Mouse (Mus musculus) hindbrain, embryonic 12.5 days (tissue): ENCODE data around the gene Gm5767. TPM values are rescaled to one million over a fixed set of nuclear protein-coding genes. Genes with fewer than 3 reads are reported as not detected.

ENCODE experiments used
- ATAC-seq: fragments of 200-750 bp; cut with Nextera tagmentation; 2 replicates; pipeline ENCODE4 v1.8.0; 2017; ENCODE audit warnings: moderate TSS enrichment; ENCODE audit not compliant: low FRiP score
- H3K27ac ChIP-seq: fragments of 300-500 bp; sonication (generic); 2 replicates; pipeline ENCODE4 v1.5.1; 2016; ENCODE audit warnings: mild to moderate bottlenecking
- H3K27me3 ChIP-seq: fragments of 300-500 bp; sonication (generic); 2 replicates; pipeline ENCODE4 v1.6.1; 2016; ENCODE audit warnings: mild to moderate bottlenecking
- H3K36me3 ChIP-seq: fragments of 300-500 bp; sonication (generic); 2 replicates; pipeline ENCODE4 v1.6.1; 2016; ENCODE audit warnings: mild to moderate bottlenecking
- H3K4me1 ChIP-seq: fragments of 300-500 bp; sonication (generic); 2 replicates; pipeline ENCODE4 v1.6.1; 2016
- H3K4me2 ChIP-seq: fragments of 300-500 bp; sonication (generic); replicated peaks from 2 replicates; pipeline ENCODE4 v1.6.1; 2016; ENCODE audit warnings: mild to moderate bottlenecking
- H3K4me3 ChIP-seq: fragments of 300-500 bp; sonication (generic); 2 replicates; pipeline ENCODE4 v1.5.1; 2016; ENCODE audit warnings: mild to moderate bottlenecking
- H3K9ac ChIP-seq: fragments of 300-500 bp; sonication (generic); 2 replicates; pipeline ENCODE4 v1.6.1; 2016; ENCODE audit warnings: mild to moderate bottlenecking, moderate library complexity
- H3K9me3 ChIP-seq: fragments of 300-500 bp; sonication (generic); replicated peaks from 2 replicates; pipeline ENCODE4 v1.6.1; 2016; ENCODE audit warnings: mild to moderate bottlenecking
- WGBS: fragments of 180-500 bp; shearing (Covaris S2); methylation state at CpG from one replicate; pipeline ENCODE4 v1.1.7; 2016; 5-methylcytosine and 5-hydroxymethylcytosine counted together
- polyA plus RNA-seq: library from polyadenylated mRNA; unstranded; fragments of >200 nt; fragmentation: Nextera tagmentation; extraction: Ambion mirVana; gene quantifications from 2 replicates; pipeline ENCODE4 v1.2.1, GENCODE M21; 2016

Gene Gm5767
- polyA plus RNA-seq, 1 experiment from 2014 or later: not detected

DNA sequence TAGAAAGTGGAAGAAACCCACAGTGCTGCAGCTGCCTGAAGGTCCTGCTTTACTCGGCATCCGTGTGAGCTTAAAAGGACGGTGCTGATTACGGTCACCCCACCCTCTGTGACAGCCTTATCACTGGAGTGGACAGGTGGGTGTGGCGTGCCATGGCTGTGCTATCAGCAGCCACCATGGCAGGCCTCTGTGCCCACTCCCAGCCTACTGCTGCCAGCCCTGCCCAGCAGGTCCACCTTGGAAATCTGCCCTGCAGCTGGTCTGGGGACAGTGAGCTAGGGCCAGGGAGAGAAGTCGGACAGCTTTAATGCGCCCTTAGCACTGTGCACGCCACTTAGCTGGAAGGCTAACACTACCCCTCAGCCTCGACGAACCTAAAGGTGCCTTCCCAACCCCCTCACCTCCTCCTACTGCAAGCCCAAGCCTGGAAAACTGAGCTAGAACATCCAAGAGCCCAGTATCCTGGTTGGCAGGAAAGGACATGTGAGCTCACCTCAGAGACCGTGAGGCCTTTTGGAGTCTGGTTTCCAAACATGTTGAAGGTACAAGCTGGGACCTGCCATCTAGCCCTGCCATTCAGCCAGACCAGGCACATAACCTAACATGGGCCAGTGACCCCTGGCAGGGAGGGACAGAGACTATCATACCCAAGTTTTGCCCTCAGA, 6.4 kb downstream of the Gm5767 start:
- peak; percentile 38; the same call in 1 of the 2 replicates for ATAC-seq
- no peaks in the 10 kb centered on the region for H3K27me3 ChIP-seq
- 85% methylated on average over 11 of the region's 11 CpGs for WGBS
- H3K36me3 ChIP-seq: peaks cover 40% of the 10 kb centered on the region
- no peak overlapping the region for H3K4me3 ChIP-seq
- no peaks in the 10 kb centered on the region for H3K9me3 ChIP-seq
- no peak overlapping the region for H3K27ac ChIP-seq
- H3K9ac ChIP-seq: no peak overlapping the region
- H3K4me1 ChIP-seq: no peaks in the 10 kb centered on the region
- no peak overlapping the region for H3K4me2 ChIP-seq

DNA sequence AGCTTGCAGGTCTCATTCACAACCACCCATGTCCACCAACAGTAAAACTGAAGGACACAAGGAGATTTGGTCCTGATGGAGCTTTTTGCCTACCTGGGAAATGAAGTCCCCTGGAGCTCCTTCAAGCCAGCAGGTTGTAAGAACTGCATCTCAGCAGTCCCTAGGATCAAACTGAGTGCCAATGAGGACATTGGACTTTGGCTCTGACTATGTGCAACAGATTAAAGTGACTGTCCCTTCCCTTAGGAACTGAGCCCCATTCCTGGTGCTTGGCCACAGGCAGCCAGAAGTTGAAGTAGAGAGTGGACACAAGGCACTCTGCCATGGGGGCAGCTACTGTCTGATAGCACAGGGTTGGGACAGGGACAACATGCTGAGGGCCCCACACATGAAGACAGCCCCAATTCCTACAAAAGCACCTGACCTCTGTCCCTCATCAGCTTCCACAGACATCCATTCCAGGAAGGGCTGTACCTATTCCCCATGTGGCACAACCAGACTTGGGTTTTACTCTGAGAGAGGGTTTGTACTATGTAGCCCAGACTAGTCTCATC, 7.1 kb downstream of the Gm5767 start:
- H3K27ac ChIP-seq: no peak overlapping the region
- H3K9me3 ChIP-seq: no peaks in the 10 kb centered on the region
- H3K4me1 ChIP-seq: no peaks in the 10 kb centered on the region
- peaks cover 46% of the 10 kb centered on the region for H3K36me3 ChIP-seq
- no peak for ATAC-seq
- H3K4me3 ChIP-seq: no peak overlapping the region
- no peaks in the 10 kb centered on the region for H3K27me3 ChIP-seq
- no peak overlapping the region for H3K9ac ChIP-seq
- H3K4me2 ChIP-seq: no peak overlapping the region

DNA sequence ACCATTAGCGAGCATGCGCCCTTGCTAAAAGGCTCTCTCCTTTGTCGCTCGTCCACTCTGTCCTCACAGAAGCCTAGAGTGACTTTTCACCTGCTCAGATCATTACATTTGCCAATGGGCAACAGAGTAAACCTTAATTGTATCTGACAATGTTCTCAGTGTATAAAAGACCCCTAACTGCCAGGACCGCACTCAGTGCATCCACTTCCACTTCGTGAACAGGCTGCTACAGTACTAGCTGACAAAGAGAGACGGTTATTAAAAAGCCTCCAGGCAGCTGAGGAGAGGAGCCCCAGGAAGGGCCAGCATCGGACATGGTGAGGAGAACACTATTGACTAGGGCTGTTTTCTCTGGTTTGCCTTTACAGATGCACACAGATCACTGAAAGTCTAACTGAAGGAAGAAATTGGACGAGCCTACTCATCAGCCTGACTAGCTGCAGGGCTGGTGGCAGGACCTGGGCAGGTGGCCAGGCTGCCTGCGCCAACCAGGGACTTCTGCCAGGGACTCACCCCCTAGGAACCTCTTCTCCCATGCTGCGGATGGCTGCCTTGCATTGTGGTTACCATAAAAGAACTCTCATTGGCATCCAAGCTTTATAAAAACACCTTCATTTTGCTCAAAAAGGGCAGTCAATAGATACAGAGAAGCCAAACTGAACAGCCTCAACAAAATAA, 9.5 kb downstream of the Gm5767 start:
- WGBS: 91% methylated on average over 11 of the region's 11 CpGs
- peaks cover 69% of the 10 kb centered on the region for H3K36me3 ChIP-seq
- no peak overlapping the region for H3K27ac ChIP-seq
- H3K9ac ChIP-seq: no peak overlapping the region
- no peaks in the 10 kb centered on the region for H3K9me3 ChIP-seq
- H3K27me3 ChIP-seq: no peaks in the 10 kb centered on the region
- H3K4me3 ChIP-seq: no peak overlapping the region
- no peak for ATAC-seq
- H3K4me1 ChIP-seq: no peaks in the 10 kb centered on the region
- H3K4me2 ChIP-seq: no peak overlapping the region

DNA sequence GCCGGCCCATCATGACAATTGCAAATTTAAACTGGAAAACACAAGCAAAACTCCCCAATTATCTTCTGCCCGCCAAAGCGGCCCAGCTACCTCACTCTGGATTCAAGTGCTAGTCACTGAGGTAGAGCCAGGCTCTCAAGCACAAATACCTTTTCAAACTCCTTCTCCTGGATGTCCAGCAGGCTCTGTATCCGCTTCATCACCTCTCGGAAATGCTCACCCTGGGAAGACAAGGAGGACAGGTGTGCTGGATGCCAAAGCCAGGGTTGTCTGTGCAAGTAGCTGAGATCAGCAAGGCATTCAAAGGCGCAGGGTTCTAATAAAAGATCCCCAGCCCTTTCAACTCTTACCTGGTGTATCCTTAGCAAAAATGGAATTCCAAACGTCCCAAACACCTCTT, 10.6 kb downstream of the Gm5767 start:
- Histone ChIP-seq H3K36me3 (peaks cover 75% of the 10 kb centered on the region), H3K9me3 (no peaks in the 10 kb centered on the region), H3K9ac (no peak overlapping the region), H3K4me2 (no peak overlapping the region), H3K27ac (no peak overlapping the region), H3K4me3 (no peak overlapping the region), H3K27me3 (no peaks in the 10 kb centered on the region), H3K4me1 (no peaks in the 10 kb centered on the region)
- WGBS: 97% methylated on average over 7 of the region's 7 CpGs
- no peak for ATAC-seq

DNA sequence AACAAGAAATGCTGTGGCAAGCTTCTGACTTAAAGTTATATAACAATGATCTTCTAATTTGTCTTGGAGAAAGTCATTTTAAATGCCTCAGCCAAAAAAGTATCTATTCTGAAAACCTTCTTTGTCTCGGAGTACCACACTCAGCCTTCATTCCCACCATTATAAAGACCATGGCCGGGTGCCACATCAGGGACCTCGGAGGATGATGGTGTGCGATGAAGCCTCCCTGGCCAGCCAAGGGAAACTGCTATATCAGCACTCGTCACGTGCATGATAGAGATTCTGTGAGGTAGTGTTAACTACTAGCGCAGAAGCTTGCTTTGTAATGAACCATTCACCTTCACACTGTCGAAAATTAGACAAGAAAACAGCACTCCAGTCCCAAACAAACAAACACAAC, 19.0 kb downstream of the Gm5767 start:
- no peaks in the 10 kb centered on the region for H3K4me1 ChIP-seq
- WGBS: 91% methylated on average over 8 of the region's 8 CpGs

DNA sequence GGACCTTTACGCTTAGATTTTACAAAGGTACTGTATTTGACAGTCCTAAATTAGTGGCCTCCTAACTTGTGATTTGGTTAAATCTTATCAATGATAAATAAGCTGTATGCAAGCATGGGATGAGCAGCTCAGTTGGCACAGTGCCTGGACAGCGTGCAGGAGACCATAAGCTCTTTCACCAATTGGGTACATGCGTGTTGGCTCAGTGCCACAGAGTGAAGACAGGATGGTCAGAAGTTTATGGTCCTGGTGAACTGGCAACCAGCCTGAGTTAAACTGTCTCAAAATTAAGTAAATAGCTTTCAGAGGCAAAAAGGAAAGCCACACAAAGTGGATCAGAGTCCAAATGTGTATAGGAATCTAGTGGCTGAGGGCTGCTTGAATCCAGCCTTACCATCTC, 20.0 kb downstream of the Gm5767 start:
- ATAC-seq: no peak
- Histone ChIP-seq H3K4me2 (no peak overlapping the region), H3K4me3 (no peak overlapping the region), H3K4me1 (no peaks in the 10 kb centered on the region), H3K36me3 (peaks cover 91% of the 10 kb centered on the region), H3K27ac (no peak overlapping the region), H3K9ac (no peak overlapping the region), H3K27me3 (no peaks in the 10 kb centered on the region), H3K9me3 (no peaks in the 10 kb centered on the region)
- WGBS: 91% methylated on average over 3 of the region's 3 CpGs

More for the DNA sequence above, 19.0 kb downstream of the Gm5767 start:
- Histone ChIP-seq H3K36me3 (peaks cover 93% of the 10 kb centered on the region), H3K27ac (no peak overlapping the region), H3K9ac (no peak overlapping the region), H3K9me3 (no peaks in the 10 kb centered on the region), H3K27me3 (no peaks in the 10 kb centered on the region), H3K4me2 (no peak overlapping the region), H3K4me3 (no peak overlapping the region)
- ATAC-seq: no peak

DNA sequence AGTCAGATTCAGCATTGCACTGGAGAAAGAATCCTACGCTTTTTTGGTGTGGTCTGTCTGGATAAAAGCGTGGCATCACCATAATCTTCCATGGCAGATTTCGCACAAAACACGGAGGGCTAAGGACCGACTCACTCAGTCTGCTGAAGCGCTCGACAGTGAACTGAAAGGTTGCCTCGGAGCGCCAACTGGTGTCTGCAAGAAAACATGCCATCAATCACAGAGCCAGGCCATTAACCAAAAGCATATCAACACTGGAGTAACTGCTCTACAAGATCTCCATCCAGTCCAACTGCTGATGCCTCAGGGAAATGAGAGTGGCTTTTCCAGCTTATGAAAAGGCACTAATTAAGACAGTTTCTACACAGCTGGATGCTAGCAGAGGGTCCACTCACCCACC, 31.4 kb downstream of the Gm5767 start:
- Histone ChIP-seq H3K27ac (no peak overlapping the region), H3K27me3 (no peaks in the 10 kb centered on the region), H3K4me3 (no peak overlapping the region), H3K4me2 (no peak overlapping the region), H3K36me3 (peaks cover 80% of the 10 kb centered on the region), H3K9me3 (no peaks in the 10 kb centered on the region), H3K9ac (no peak overlapping the region), H3K4me1 (peaks cover 10% of the 10 kb centered on the region)
- no peak for ATAC-seq
- WGBS: 72% methylated on average over 9 of the region's 9 CpGs

DNA sequence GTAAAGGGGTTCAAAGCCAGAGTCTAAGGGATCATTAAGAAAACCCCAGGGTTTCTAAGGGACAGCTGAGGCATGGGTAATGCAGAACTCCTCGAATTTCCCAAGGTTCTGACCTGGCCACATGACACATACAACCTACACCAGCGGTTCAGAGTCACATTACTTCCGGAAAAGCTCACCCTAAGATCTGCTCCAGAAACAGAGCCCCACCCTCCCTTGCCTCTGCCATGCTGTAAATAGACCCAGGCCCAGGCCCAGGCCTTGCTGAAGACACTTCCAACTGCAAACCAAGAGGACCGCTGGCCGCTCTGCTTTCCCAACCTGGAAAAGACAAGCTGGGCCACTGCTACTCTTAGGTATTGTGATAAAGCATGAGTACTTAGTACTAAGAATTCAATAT, 34.3 kb downstream of the Gm5767 start:
- Histone ChIP-seq H3K27me3 (no peaks in the 10 kb centered on the region), H3K36me3 (peaks cover 55% of the 10 kb centered on the region), H3K27ac (no peak overlapping the region), H3K4me2 (no peak overlapping the region), H3K9ac (no peak overlapping the region), H3K9me3 (no peaks in the 10 kb centered on the region), H3K4me1 (peaks cover 15% of the 10 kb centered on the region), H3K4me3 (no peak overlapping the region)
- no peak for ATAC-seq
- WGBS: 89% methylated on average over 5 of the region's 5 CpGs

DNA sequence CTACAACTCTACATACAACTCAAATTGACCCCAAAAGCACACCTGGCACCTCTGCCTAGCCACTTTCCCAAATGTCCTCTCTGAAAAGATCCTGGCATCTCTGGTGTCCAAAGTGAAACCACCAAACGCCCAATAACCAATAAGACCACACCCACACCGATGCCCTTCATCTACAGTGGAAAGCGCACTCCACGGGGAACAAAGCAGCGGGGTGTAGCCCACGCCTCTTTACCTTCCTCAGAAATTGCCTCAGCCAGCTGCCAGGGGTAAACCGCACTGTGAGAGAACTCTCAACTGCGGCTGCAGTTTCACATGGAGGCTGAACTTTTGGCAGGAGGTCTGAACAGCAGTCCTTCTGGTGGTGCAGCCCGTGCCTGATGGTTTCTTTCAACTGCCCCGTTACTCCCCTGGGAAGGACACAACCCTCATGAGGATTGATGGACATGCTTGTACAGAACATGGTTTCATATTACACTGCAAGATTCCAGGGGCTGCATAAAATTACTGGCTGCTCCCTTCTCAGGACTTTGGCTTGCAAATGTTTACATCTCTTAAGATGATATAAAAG, 35.0 kb downstream of the Gm5767 start:
- Histone ChIP-seq H3K9ac (no peak overlapping the region), H3K36me3 (peaks cover 48% of the 10 kb centered on the region), H3K4me1 (peaks cover 15% of the 10 kb centered on the region), H3K9me3 (no peaks in the 10 kb centered on the region), H3K27me3 (no peaks in the 10 kb centered on the region), H3K4me3 (no peak overlapping the region), H3K27ac (no peak overlapping the region), H3K4me2 (no peak overlapping the region)
- no peak for ATAC-seq
- WGBS: 66% methylated on average over 10 of the region's 10 CpGs

DNA sequence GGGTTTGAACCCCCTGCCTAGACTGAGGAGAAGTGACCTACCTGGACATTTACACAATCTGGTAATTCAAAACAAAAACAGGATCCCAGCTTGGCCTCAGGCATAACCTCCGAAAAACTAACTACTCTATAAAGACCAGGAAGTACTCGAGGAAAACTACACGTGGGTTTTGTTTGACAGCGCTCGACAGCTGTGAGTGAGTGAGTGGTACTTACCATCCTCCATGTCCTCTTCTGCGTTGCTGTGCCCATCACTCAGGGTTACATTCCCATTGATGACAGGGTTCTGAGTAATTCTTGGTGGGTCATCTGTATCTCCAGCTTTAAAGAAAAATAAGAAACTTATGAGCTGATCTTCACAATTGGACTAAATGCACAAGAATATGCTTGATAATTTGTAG, 35.7 kb downstream of the Gm5767 start:
- Histone ChIP-seq H3K9ac (no peak overlapping the region), H3K4me2 (no peak overlapping the region), H3K36me3 (peaks cover 41% of the 10 kb centered on the region), H3K4me3 (no peak overlapping the region), H3K9me3 (no peaks in the 10 kb centered on the region), H3K4me1 (peaks cover 15% of the 10 kb centered on the region), H3K27ac (no peak overlapping the region), H3K27me3 (no peaks in the 10 kb centered on the region)
- no peak for ATAC-seq
- WGBS: 81% methylated on average over 6 of the region's 6 CpGs

DNA sequence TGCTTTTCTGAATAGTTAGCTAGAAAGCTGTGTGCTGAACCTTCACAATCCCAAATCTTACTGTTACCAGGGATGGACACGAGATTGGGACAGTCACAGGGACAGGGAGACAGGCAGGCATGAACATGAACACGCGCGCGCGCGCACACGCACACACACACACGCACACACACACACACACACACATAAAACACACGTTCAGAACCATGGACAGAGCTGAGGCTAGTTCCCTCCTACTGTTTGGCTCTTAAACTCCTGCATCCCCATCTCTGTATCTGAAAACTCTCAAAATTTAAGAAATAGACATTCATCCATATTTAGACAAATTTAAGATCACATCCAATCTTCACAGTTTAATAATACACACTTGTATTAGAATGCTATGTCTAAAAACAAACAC, 37.2 kb downstream of the Gm5767 start:
- 94% methylated on average over 10 of the region's 10 CpGs for WGBS
- H3K27ac ChIP-seq: no peak overlapping the region
- peaks cover 13% of the 10 kb centered on the region for H3K4me1 ChIP-seq
- peaks cover 28% of the 10 kb centered on the region for H3K36me3 ChIP-seq
- H3K4me3 ChIP-seq: no peak overlapping the region
- no peak overlapping the region for H3K9ac ChIP-seq
- no peaks in the 10 kb centered on the region for H3K9me3 ChIP-seq
- no peaks in the 10 kb centered on the region for H3K27me3 ChIP-seq
- no peak overlapping the region for H3K4me2 ChIP-seq
- no peak for ATAC-seq

DNA sequence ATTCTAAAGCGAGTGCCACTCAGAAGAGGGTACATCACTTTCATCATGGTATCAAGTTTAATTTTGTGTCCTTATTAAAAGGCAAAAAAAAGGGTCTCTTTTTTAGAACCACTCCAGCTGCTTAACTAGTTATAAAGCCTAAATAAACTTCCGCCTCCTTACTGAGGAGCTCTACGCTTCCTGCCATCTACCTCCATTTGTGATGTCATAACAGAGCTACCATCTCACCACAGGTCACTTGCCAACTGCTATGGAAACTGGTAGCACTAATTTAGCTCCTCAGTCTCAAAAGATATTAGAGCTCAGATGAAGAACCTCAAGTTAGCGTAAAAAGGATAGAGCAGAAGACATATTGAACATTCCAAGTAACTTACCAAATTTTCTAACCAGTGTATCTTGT, 39.9 kb downstream of the Gm5767 start:
- 96% methylated on average over 4 of the region's 4 CpGs for WGBS
- H3K27me3 ChIP-seq: no peaks in the 10 kb centered on the region
- H3K4me2 ChIP-seq: no peak overlapping the region
- peaks cover 9% of the 10 kb centered on the region for H3K36me3 ChIP-seq
- H3K4me3 ChIP-seq: no peak overlapping the region
- H3K9me3 ChIP-seq: no peaks in the 10 kb centered on the region
- H3K27ac ChIP-seq: no peak overlapping the region
- H3K9ac ChIP-seq: no peak overlapping the region
- H3K4me1 ChIP-seq: peaks cover 11% of the 10 kb centered on the region
- no peak for ATAC-seq
